Mouse (Mus musculus) mouse trophoblast stem cell (cell line): Measurements from ENCODE around the gene Rpap1.

ENCODE experiments used
- in situ Hi-C, 2 experiments: fragments of 300-500 bp; cut with MseI, MboI; formaldehyde crosslinking; loops; 2 replicates in 1 of 2; 3 replicates in 1 of 2; pipeline ENCODE4 v1.15.1; 2025

Rpap1 gene

DNA sequence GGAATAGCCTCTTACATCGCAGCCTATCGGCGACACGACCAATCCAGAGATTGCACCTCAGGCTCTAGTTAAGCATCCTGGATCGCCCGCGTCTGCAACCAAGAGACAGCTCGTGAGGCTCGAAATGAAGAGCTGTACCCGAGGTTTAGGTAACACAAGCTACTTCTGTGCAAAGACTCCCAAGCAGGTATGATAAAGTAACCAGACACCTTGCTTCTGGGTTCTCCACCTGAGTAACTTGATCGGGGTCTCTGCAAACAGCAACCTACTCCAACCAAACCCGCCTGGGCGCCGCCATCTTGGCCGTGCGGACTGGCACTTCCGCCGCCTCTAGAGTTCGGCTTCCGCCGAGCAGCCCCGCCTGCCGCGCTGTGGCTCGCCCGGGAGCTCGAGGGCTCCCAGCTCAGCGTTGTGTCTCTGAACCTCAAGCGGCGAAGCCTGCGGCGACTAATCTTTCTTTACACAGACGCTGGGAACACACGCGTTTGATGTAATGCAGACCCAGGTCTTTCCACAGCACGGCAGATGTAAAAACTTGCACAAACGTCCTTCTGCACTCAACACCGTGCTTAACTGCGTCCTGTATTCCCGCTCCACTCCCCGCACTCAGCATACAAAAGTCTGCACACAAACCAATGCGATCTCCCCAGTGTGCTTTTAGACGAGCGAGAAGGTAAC lies at the start of gene Rpap1:
TSS of gene Rpap1 (minus strand) at position 332 of the 678 bp plus-strand sequence.
- in situ Hi-C loops = no loop called here

DNA sequence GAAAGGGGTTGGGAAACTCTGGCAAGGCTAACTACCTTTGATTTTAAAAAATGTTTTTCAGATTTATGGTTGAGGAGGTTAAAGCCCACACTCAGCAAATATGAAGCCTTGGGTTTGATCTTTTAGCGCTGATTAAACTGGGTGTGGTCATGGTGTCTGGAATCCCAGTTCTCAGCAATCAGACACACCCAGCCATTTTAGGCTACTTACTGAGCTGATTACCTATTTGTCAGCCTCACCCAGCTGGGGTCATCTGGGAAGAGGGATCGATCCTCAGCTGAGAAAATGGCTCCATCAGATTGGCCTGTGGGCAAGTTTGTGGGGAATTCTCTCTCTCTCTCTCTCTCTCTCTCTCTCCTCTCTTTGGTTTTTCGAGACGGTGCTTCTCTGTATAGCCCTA lies 46.9 kb upstream of the Rpap1 start:
- in situ Hi-C loops = no loop called here

DNA sequence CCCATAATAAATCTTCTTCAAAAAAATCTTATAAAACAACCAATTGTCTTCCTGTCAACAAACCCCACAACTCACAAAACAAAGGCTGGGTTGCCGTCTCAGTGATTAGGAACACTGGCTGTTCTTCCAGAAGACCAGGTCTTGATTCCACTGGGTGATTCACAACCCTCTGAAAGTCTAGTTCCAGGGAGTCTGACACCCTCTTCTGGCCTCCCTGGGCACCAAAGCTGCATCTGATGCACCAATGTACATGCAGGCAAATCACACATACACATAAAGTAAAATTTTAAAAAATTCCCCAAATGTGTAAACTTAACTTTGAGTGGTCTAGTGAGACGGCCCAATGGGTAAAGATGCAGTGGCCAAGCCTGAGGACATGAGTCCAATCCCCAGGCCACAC lies 43.2 kb upstream of the Rpap1 start:
- in situ Hi-C loops = no loop called here

DNA sequence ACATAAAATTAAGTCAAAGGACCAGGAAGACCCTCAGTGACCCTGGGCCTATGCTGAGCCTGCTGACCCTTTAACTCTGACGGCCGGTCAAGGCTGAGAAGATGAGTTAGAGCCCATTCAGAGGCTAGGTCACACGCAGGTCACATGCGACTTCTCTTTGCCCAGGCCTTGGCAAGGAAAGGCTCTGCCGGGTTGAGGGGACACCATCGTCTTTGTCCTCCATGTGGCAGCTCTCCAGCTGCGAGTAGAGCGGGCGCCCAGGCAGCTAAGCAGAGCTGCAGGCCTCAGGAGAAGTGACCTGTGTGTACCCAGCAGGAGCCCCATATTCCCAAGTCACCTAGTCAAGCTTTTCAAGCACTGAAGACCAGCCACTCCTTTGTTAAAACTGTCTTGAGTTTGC lies 33.8 kb upstream of the Rpap1 start:
- in situ Hi-C loops = no loop called here

DNA sequence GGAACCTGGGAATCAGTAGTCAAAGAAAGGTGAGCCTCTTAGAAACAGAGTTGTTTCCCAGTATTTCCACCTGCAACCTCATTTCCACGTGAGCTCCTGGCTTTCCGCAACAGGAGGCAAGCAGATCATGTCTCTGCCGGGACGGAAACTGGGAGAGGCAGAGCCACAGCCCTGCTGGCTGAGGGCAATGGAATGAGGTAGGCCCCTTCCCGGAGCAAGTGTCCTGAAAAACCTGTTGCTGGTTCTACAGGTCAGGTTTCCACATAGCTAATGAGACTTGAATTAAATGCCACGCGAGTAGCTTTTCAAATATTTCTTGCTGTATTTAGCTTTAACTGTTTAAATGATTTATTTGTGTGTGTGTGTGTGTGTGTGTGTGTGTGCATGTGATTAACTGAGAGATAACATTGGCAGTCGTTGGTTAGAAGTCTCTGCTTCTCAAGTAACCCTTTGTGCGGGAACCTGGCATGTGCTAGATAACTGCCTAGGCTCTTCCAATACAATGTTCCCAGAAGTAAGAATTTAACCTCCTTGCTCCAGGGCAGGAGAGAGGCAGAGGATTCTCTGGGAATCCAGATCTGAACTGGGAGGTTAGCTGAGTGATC lies 31.4 kb upstream of the Rpap1 start:
- in situ Hi-C loops = no loop called here

DNA sequence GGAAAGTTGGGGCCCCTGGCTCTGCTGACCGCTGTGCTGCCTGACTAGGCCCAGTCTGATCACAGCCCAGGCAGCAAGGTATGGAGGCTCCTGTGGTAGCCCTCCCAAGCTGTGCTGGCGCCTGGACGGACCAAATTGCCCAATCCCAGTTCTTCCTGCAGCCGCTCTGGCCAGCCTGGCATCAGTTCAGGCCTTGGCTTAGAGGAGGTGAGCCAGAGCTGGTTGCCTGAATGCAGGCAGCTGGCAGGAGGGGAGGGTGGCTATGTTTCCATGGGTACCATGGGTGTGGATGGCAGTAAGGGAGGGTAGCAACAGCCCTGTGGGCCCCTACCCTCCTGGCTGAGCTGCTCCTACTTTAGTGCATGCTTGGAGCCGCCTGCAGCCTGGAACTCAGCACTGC lies 29.7 kb upstream of the Rpap1 start:
- in situ Hi-C loops = no loop called here

DNA sequence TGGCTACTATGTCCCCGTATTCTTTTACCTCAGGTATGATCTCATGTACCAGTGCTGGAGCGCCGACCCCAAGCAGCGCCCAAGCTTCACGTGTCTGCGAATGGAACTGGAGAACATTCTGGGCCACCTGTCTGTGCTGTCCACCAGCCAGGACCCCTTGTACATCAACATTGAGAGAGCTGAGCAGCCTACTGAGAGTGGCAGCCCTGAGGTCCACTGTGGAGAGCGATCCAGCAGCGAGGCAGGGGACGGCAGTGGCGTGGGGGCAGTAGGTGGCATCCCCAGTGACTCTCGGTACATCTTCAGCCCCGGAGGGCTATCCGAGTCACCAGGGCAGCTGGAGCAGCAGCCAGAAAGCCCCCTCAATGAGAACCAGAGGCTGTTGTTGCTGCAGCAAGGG lies 29.3 kb upstream of the Rpap1 start:
- in situ Hi-C loops = no loop called here

DNA sequence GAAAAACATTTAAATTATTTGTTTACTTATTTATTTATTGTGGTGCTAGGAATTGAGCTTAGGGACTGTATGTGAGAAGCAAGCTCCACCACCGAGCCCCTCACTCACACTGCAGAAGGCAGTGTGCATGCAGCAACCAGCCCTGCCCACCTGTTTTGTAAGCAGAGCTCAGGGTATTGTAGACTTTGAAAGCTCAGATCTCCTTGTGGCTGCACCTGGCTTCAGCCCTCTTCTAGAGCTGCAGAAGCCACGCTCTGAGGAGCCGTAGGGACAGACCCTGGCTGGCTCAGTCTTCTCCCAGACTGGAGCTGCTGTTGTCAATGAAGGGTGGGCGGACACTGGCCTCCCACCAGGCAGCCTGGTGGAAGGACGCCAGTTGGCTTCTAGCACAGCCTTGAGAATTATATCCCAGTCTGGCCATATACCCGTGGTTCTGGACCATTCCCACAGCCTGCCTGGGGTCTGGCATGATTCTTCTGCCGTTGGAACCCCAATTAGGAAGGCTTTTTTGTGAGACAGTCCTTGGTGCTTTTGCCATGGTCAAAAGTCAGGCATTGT lies 27.1 kb upstream of the Rpap1 start:
- in situ Hi-C loops = no loop called here

DNA sequence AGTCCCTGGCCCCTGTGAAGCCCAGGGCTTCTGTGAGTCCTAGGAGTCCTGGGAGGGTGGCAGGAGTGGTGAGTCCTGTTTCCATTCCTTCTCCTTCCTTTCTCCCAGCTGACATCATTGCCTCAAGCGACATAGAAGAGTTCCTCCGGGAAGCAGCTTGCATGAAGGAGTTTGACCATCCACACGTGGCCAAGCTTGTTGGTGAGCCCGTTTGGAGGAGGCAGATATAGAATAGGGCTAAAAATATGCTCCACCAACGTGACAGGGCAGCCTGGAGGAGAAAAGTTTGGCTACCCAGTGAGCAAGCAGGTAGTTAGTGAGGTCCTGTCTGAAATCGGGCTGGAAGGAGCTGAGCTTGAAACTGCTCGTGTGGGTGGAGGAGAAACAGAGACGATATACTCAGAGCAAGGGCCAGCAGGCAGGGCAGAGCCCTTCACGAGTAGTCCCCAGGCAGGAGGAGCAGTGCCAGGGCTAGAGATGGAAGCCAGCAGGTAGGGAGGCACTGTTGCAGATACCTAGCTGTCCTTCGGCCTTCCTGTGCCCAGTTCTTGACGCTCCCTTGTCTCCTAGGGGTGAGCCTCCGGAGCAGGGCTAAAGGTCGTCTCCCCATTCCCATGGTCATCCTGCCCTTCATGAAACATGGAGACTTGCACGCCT lies 24.3 kb upstream of the Rpap1 start:
- in situ Hi-C loops = no loop called here

DNA sequence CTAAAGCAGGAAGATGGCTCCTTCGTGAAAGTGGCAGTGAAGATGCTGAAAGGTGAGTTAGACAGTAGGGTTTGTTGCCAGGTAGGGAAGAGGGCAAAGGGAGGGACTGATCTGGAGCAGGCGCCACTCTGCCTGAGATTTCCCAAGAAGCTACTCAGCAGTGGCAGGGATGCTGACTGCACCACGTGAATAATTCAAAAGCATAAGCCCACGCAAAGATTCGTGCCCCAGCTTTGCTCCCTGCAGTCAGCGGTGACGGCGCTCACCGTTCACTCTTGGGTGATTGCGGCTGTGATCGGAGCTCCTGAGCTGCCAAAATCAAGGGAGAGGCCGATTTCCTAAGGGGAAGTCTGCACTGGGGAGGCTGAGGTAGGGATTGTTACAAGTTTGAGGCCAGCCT lies 23.6 kb upstream of the Rpap1 start:
- in situ Hi-C loops = no loop called here

DNA sequence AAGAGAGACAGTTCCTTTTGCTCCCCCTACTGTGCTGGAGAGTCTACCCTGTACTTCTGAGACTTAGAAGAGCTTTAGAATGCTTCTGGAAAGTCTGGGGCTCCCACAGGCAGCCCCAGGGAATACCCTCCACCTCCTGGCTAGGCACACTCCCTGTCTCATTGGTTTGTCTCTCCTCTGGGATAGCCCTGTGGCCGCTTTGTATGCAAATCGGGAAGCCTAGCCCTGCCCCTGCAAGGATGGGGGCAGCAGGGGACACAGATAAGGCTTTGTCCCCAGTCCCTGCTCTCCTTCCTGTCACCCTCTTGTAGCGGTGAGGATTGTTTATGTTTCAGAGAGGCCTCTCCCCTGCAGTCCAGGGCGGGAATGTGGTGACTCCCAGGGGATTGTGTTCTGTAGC lies 21.5 kb upstream of the Rpap1 start:
- in situ Hi-C loops = no loop called here

DNA sequence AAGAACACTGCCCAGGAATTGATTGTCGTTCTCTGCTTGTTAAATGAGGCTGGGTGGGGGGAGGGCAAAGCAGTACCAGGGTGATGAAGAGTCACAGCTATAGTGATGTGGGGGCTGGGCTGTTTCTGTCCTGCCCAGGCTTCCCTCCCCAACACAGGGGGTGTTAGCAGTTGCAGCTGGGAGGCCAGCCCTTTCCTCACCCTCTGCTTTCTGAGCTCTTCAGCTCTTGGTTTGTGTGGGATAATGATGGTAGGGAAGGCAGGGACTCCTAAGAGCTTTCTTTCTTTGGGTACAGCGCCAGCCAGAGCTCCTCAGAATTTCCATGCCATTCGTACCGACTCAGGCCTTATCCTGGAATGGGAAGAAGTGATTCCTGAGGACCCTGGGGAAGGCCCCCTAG lies 21.1 kb upstream of the Rpap1 start:
- in situ Hi-C loops = no loop called here

DNA sequence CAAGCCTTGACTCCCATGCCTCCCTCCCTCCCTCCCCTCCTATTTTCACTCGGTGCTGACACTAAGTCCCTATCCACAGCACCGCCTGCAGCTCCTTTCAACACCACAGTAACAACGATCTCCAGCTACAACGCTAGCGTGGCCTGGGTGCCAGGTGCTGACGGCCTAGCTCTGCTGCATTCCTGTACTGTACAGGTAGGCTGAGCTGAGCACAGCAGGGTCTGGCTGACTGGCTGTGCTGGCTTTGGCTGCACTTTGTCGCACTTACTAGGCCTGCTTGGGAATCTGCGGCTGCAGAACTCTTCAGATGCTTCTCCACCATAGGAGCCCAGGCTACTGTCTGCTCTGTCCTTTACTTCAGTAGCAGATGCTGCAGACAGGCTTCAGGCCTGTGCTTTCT lies 18.2 kb upstream of the Rpap1 start:
- in situ Hi-C loops = no loop called here

DNA sequence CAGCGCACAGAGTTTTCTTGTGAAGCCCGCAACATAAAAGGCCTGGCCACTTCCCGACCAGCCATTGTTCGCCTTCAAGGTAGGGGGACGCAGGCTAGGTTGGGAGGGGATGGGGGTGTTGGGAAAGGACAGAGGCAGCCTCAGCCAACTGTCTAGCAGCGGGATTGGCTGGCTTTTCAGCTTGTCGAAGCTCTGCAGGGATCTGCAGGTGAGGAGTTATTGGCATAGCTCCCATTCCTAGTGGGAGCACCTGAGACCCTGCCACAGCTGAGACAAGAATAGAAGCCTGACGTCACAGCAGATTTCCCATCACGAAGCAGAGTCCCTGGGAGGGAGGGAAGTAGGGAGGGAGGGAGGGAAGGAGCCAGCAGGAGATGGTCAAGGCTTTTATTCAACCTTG lies 17.4 kb upstream of the Rpap1 start:
- in situ Hi-C loops = no loop called here

DNA sequence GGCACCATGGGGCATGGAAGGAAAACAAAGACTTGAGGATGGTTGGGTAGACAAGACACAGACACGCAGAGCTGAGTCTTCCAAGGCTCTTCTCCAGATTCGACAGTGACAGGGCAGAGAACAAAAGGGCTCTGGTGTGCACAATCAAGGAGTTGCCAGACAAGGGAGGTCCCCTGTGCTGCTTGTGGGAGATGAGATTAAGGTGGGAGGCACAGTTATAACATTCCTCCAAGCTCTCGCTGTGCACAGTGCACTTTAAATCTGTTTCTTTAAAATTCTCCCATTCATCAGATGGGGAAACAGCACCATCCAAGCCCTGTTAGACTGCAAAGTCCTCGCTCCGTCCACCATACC lies 16.9 kb upstream of the Rpap1 start:
- in situ Hi-C loops = no loop called here

DNA sequence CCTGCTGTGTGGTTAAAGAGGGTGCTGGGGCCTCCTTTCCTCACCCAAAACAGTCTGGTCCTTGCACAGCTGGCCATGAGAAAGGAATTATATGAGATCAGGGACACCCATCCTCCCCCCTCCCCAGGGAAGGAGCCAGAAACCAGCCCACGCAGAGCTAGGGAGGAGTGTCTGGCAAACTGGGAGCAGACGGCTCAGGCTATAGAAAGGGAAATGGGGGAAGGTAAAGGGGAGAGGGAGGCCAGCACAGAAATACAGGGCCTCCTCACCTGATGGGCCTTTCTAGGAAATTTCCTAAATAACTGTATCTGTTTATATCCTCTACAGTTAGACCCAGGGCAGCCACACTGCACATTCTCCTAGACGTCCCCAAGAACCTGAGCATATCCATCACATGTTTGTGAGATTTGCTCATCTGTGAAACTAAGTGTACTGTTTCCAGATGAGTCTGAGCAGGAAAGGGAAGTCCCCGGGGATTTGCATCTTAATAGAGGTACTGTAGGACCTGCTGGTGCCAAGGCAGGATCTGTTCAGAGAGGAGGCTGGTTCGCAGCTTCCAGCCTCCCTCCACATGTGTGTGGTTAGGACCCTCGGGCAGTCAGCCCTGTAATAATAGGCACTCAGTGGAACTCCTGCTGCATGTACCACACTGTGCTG lies 16.4 kb upstream of the Rpap1 start:
- in situ Hi-C loops = no loop called here

DNA sequence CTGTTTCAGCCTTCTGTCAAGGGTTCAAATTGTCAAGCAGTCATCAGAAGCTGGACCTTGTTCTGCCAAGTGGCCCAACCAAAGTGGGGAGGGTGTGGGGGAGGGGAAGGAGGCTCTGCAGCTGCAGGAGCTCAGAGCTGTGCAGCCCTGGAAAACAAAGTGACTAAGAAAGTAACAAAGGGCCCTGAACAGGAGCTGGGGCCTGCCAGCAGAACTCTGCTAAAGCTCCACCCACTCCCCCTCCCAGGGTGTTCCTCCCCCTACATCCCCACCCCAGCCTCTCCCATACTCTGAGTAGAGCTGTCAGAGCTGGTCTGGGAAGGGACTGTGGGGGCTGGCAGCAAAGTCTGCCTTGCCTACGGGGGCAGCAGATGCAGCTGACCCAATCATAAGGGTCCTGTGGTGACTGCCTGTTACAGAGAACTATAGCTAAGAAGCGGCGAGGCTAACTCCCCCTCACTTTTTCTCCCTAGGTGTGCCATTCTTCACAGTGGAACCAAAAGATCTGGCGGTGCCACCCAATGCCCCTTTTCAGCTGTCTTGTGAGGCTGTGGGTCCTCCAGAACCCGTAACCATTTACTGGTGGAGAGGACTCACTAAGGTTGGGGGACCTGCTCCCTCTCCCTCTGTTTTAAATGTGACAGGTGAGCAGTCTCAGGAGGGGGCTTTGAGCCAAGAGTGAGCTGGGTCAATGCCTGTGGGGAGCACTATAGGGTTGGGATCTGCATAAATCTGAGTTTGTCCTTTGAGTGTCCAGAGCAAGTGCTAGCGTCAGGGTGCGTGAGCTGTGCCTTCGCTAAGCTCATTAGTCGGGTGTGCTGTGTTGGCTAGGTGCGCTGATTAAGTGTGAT lies 15.7 kb upstream of the Rpap1 start:
- in situ Hi-C loops = no loop called here

DNA sequence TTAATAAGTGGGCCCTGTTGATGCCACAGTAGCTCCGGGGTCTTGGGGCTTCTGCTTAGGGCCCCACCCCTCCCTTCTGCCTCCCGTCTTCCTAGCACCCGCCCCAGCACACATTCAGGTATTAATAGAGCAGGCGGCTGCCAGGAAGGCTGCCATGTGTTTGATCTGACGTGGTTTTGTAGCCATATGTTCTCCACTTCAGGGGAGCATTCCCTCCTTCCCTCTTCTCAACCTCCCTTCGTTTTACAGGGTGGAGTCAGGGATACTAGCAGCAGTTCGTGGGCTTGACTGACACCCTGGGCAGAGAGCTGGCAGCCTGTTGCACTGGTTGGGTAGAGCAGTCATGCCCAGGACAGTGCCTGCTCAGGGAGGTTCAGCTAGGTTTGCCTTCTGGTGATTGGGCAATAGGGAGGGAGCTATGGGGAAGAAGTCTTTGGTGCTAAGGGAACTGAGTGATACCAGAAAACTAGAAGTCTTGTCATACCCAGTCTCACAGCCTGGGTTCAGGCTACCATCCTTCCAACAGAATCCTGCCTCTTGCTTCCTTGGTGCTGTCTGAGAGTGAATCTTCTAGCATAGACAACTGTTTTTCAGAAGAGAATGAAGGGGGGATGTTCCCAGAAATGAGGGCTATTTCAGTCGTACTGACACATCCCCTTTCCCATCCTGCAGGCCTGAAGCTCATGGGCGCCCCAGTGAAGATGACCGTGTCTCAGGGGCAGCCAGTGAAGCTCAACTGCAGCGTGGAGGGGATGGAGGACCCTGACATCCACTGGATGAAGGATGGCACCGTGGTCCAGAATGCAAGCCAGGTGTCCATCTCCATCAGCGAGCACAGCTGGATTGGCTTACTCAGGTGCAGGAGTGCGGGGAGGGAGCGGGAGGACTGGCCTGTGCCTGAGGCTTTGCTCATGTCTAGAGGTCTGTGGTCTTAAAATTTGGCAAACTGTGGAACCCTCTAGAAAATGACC lies 13.8 kb upstream of the Rpap1 start:
- in situ Hi-C loops = no loop called here

DNA sequence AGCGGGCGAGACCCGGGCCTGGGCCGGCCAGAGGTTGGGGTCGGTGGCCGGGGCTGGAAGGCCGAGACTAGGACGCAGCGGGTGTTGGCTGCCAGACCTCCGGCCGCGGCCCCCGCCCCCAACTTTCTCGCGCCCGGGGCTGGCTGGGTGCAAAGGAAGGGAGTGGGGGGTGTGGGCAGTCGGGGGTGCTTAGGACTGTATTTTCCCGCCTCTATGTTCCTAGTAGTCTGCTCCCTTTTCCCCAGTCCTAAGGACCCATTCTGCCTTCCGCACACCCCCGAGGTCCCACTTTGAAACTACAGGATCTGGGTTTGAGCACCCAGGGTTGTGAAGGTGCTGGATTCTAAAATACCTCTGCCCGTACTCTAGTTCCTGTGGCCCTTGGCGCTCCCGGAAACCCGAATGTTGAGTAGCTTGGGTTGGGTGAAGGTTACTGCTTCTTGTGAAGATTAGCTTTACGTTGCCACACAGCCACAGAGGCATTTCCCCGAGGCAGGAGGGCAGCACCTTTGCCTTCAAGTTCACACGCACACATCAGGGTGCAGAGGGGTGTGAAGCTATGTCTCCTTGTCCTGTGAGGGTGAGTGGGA lies 12.7 kb upstream of the Rpap1 start:
- in situ Hi-C loops = no loop called here
